Mouse (Mus musculus) cerebellum, adult 2 months (tissue): ENCODE data around the gene A930004D18Rik.

ENCODE experiments used
- CTCF ChIP-seq: fragments of 200-500 bp; IDR thresholded peaks from 2 replicates; pipeline ENCODE4 v1.5.1; 2011; ENCODE audit warnings: low read depth, mild to moderate bottlenecking, control low read depth, low read length, moderate library complexity, borderline replicate concordance; ENCODE audit not compliant: insufficient read depth
- POLR2A ChIP-seq: fragments of 200-500 bp; IDR thresholded peaks from 2 replicates; pipeline ENCODE4 v1.6.1; 2011; ENCODE audit warnings: low read length, control low read depth, borderline replicate concordance; ENCODE audit not compliant: insufficient read depth

DNA sequence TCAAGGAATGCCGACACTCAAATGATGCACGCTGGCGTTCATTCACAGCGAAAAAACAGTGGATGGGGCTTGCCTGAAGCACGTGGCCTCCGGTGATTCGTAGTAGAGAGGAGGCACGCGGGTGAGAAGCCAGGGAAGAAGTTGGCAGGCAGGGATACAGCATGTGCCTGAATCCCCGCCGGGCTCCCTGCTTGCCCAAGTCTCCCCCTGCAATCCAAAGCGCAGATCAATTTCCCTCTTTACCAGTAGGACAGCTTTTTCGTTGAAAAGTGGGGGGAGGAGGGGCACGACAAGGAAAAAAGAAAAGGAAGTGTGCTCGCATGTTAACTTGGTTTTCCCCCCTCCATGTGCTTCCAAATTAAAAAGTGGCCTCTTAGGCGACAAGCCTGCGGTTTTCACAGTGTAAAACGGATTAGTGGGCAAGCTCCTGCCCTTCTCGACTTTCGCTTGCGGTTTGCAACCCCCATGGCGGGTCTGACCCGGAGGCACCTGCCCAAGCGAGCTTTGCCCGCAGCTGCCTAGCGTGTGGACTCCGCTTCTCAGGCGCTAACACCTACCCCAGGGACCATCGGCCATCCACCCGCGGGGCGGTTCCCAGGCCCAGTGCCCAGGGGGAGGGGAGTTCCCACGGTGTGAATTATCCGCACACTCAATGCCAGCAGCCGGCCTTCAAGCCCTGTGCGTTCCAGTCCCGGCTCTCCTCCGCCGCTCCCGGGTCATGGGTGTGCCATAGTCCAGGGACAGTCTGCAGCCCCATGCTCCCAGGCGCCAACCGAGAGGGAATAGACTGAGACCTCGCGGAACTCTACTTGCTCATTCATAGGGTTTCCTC, 11.2 kb downstream of the A930004D18Rik start:
- TF ChIP-seq CTCF (no peak), POLR2A (no peak)
